14 mouse cellular contexts compared by ENCODE assay signal in the genomic region with DNA sequence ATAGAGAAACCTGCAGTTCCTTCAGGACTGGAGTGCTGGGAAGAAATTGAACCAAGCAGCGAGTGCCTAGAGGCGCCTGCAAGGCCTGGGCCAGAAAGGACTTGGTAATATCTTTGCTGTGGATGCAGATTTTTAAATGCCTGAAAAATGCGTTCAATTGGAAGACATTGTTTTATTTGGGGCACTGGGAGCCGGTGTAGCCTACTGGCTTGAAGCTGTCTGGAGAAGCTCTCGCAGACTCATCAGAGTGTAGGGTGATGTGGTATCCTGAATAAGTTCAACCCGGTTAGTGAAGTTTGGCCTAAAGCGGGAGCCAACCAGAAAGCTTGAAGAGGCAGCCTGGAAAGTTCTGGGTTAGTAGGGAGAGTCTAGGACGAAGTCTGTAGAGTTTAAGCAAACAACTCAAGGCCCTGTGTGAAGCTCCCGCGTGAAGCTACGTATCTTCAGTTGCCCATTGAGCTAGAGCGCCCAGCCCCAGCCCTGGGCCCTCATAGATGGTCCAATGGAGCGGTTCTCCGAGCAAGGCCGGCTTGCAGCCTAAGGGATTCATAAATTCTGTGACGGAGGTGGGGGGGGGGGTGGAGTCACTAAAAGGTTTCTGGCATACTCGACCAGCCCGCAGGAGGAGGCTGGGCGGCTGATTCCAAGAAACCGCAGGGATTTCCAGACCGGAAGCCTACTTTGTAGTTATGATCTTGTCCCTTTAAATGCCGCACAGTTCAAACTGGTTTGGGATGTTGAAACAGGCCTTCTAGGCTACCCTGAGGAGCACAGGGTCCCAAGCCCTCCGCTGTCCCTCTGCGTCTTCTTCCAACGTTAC. TPM values are rescaled to one million over a fixed set of nuclear protein-coding genes. Genes with fewer than 3 reads are reported as not detected.
A peak's percentile ranks its signal among the peaks of the same experiment; 100 is the strongest.
DNase-seq lines count a peak whose midpoint lies in the region; ATAC-seq and TF ChIP-seq lines count a peak whose summit lies in the region.
"Had no signal": no experiment of that assay in that cellular context is flagged by ENCODE, and none has a peak within 500 bp of the region (broad histone marks: within the 10 kb centered on the region; RNA-seq: fewer than 3 reads in every experiment).

No protein-coding gene starts in this region.

- H3K4me3 ChIP-seq in intestine, embryonic 14.5 days (ENCODE audit: low read depth, low read length), result no peak overlapping the region
- H3K4me3 ChIP-seq in intestine, embryonic 16.5 days (ENCODE audit: low read length), result no peak overlapping the region
- no peak overlapping the region for H3K4me3 ChIP-seq in heart, embryonic 11.5 days (ENCODE audit: low read depth, low read length)
- peak overlapping the region; percentile 19 for H3K4me3 ChIP-seq in limb, embryonic 14.5 days (replicated peaks; ENCODE audit: low read length)
- H3K4me3 ChIP-seq: erythroblast, embryonic 14.5 days; neural tube, embryonic 12.5 days had no signal

- H3K27me3 ChIP-seq in intestine, embryonic 14.5 days (replicated peaks; ENCODE audit: control insufficient read depth, insufficient read depth, low read length), result peaks cover 98% of the 10 kb centered on the region
- H3K27me3 ChIP-seq in intestine, embryonic 16.5 days (replicated peaks; ENCODE audit: control insufficient read depth, insufficient read depth, low read length), result peaks cover 59% of the 10 kb centered on the region
- H3K27me3 ChIP-seq in heart, embryonic 11.5 days (ENCODE audit: control insufficient read depth, insufficient read depth, low read length), result peaks cover 50% of the 10 kb centered on the region
- H3K27me3 ChIP-seq in limb, embryonic 14.5 days (ENCODE audit: control insufficient read depth, insufficient read depth, low read length), result peaks cover 52% of the 10 kb centered on the region

- peaks cover 16% of the 10 kb centered on the region for H3K4me1 ChIP-seq in intestine, embryonic 14.5 days (replicated peaks; ENCODE audit: control insufficient read depth, insufficient read depth, low read length)
- peaks cover 8% of the 10 kb centered on the region for H3K4me1 ChIP-seq in intestine, embryonic 16.5 days (ENCODE audit: control insufficient read depth, insufficient read depth, low read length)
- peaks cover 2% of the 10 kb centered on the region; the same call in 1 of the 2 replicates for H3K4me1 ChIP-seq in heart, embryonic 11.5 days (ENCODE audit: control insufficient read depth, insufficient read depth, low read length)
- H3K4me1 ChIP-seq in limb, embryonic 14.5 days (ENCODE audit: control insufficient read depth, insufficient read depth, low read length), result peaks cover 12% of the 10 kb centered on the region; the same call in 1 of the 2 replicates

- DNase-seq in intestine, embryonic 14.5 days (ENCODE audit: low spot score), result peak; percentile 72
- DNase-seq in embryo, embryonic 10 days (ENCODE audit: low spot score), result peak; percentile 32
- DNase-seq in limb, embryonic 14.5 days (ENCODE audit: low spot score), result no peak
- DNase-seq in adipocyte (ENCODE audit: low spot score), result no peak
- DNase-seq: kidney, postnatal 14 days; lung, postnatal 10 days; right cerebral cortex, postnatal 4 days; thymus, adult 18-20 months had no signal

- H3K9me3 ChIP-seq in intestine, embryonic 14.5 days (ENCODE audit: control insufficient read depth, low read length), result no peaks in the 10 kb centered on the region
- no peaks in the 10 kb centered on the region for H3K9me3 ChIP-seq in intestine, embryonic 16.5 days (ENCODE audit: control insufficient read depth, low read length)
- no peaks in the 10 kb centered on the region for H3K9me3 ChIP-seq in heart, embryonic 11.5 days (replicated peaks; ENCODE audit: control insufficient read depth, low read length)
- H3K9me3 ChIP-seq in limb, embryonic 14.5 days (ENCODE audit: control insufficient read depth, low read length), result no peaks in the 10 kb centered on the region
- H3K9me3 ChIP-seq: neural tube, embryonic 12.5 days had no signal

- 4% methylated on average over 25 of the region's 25 CpGs for WGBS in intestine, embryonic 14.5 days
- 7% methylated on average over 25 of the region's 25 CpGs for WGBS in intestine, embryonic 16.5 days
- WGBS in heart, embryonic 11.5 days (ENCODE audit: insufficient replicate concordance), result 5% methylated on average over 25 of the region's 25 CpGs
- 18% methylated on average over 23 of the region's 25 CpGs for WGBS in limb, embryonic 14.5 days

- no peak for TF ChIP-seq POLR2A in limb, embryonic 14.5 days (IDR thresholded peaks at IDR 0.05; ENCODE audit: borderline replicate concordance, extremely low read depth, insufficient read depth, insufficient read length)

- H3K36me3 ChIP-seq in intestine, embryonic 14.5 days (ENCODE audit: control insufficient read depth, insufficient read depth, low read length), result no peaks in the 10 kb centered on the region
- H3K36me3 ChIP-seq in intestine, embryonic 16.5 days (ENCODE audit: control insufficient read depth, insufficient read depth, low read length), result no peaks in the 10 kb centered on the region
- no peaks in the 10 kb centered on the region for H3K36me3 ChIP-seq in heart, embryonic 11.5 days (ENCODE audit: control insufficient read depth, insufficient read depth, low read length)
- H3K36me3 ChIP-seq in limb, embryonic 14.5 days (ENCODE audit: control insufficient read depth, insufficient read depth, low read length), result 0 out of 2 replicates have a peak, but pooled peaks cover 3% of the 10 kb centered on the region
- H3K36me3 ChIP-seq: neural tube, embryonic 12.5 days had no signal

- no peak overlapping the region for H3K27ac ChIP-seq in intestine, embryonic 14.5 days (ENCODE audit: low read depth)
- no peak overlapping the region for H3K27ac ChIP-seq in intestine, embryonic 16.5 days (ENCODE audit: low read length)
- no peak overlapping the region for H3K27ac ChIP-seq in heart, embryonic 11.5 days (ENCODE audit: low read depth, low read length)
- H3K27ac ChIP-seq in limb, embryonic 14.5 days (replicated peaks; ENCODE audit: low read depth, low read length), result peak overlapping the region; percentile 38; the same call in 1 of the 2 replicates
- H3K27ac ChIP-seq: neural tube, embryonic 12.5 days had no signal

- no peak for ATAC-seq in intestine, embryonic 14.5 days (replicated peaks; ENCODE audit: low FRiP score, low TSS enrichment, low read depth)
- no peak for ATAC-seq in intestine, embryonic 16.5 days
- no peak for ATAC-seq in heart, embryonic 11.5 days (replicated peaks; ENCODE audit: insufficient number of reproducible peaks, low FRiP score, low TSS enrichment)
- ATAC-seq in limb, embryonic 14.5 days (ENCODE audit: low FRiP score, low read depth), result 0 out of 2 replicates have a peak, but pooled peaks have one; percentile 6
- no peak for ATAC-seq in CD4-positive, CD25-positive, alpha-beta regulatory T cell, adult 4 months
- ATAC-seq: activated CD4-positive, CD25-positive, alpha-beta regulatory T cell, adult 4 months had no signal

- no peak overlapping the region for H3K9ac ChIP-seq in intestine, embryonic 14.5 days (ENCODE audit: low read length)
- no peak overlapping the region for H3K9ac ChIP-seq in intestine, embryonic 16.5 days (ENCODE audit: low read depth, low read length)
- H3K9ac ChIP-seq in heart, embryonic 11.5 days (ENCODE audit: low read depth, low read length), result no peak overlapping the region
- no peak overlapping the region for H3K9ac ChIP-seq in limb, embryonic 14.5 days (ENCODE audit: low read depth, low read length, severe bottlenecking)
- H3K9ac ChIP-seq: neural tube, embryonic 12.5 days had no signal

- no peak overlapping the region for H3K4me2 ChIP-seq in intestine, embryonic 14.5 days (ENCODE audit: low read length)
- no peak overlapping the region for H3K4me2 ChIP-seq in intestine, embryonic 16.5 days (ENCODE audit: low read depth, low read length)
- peak overlapping the region; percentile 50 for H3K4me2 ChIP-seq in heart, embryonic 11.5 days
- peak overlapping the region; percentile 40 for H3K4me2 ChIP-seq in limb, embryonic 14.5 days (replicated peaks; ENCODE audit: low read depth, low read length, severe bottlenecking)
- H3K4me2 ChIP-seq: neural tube, embryonic 12.5 days had no signal

RNA-seq across cellular contexts. Expression of gene Tbx18, which starts 1.6 kb away (rescaled TPM):
- polyA plus RNA-seq in intestine, embryonic 14.5 days (2014; fragmentation: Nextera tagmentation; extraction: Ambion mirVana), result 0.24 and 0.42 TPM in 2 replicates
- 0.22 and 0.26 TPM in 2 replicates for polyA plus RNA-seq in intestine, embryonic 16.5 days (2015; fragmentation: Nextera tagmentation; extraction: Ambion mirVana)
- 15.9 and 16.7 TPM in 2 replicates for polyA plus RNA-seq in heart, embryonic 11.5 days (2014; fragmentation: Nextera tagmentation; extraction: Ambion mirVana)
- polyA plus RNA-seq in limb, embryonic 14.5 days (2012; rRNA removed), result 30.8 and 37.8 TPM in 2 replicates
- polyA plus RNA-seq in limb, embryonic 14.5 days (2014; fragmentation: Nextera tagmentation; extraction: Ambion mirVana), result 15.6 and 19.7 TPM in 2 replicates
- polyA plus RNA-seq in CD4-positive, CD25-positive, alpha-beta regulatory T cell, adult 4 months (2017; shearing (Covaris generic)), result not detected
- polyA plus RNA-seq: activated CD4-positive, CD25-positive, alpha-beta regulatory T cell, adult 4 months; erythroblast, embryonic 14.5 days had no signal

Comparison
In these comparisons a context has a peak if more than half of its experiments do, and no peak if none do; other contexts are left out.
1. DNase-seq: peak in intestine, embryonic 14.5 days (single experiment) and embryo, embryonic 10 days (single experiment); none in limb, embryonic 14.5 days (single experiment) and adipocyte (single experiment).
2. H3K4me2 ChIP-seq: peak in heart, embryonic 11.5 days (single experiment) and limb, embryonic 14.5 days (single experiment); none in intestine, embryonic 14.5 days (single experiment) and intestine, embryonic 16.5 days (single experiment).
3. RNA of gene Tbx18, which starts 1.6 kb away (polyA plus RNA-seq): 15.6 to 37.8 TPM in limb, embryonic 14.5 days and 15.9 to 16.7 TPM in heart, embryonic 11.5 days; 0.24 to 0.42 TPM in intestine, embryonic 14.5 days, 0.22 to 0.26 TPM in intestine, embryonic 16.5 days and not detected in CD4-positive, CD25-positive, alpha-beta regulatory T cell, adult 4 months; every median in the first group is over 10 times any median in the second.